Mouse (Mus musculus) ES-E14 (cell line): ENCODE measurements at regions not wholly inside any gene's neighbourhood (a gene's known extent, or its start where the extent isn't known, plus 50 kb on each side); places are given as distances from the start of the nearest gene placed in this dataset.

Experiments
- CHD2 ChIP-seq: IDR thresholded peaks from 2 replicates; pipeline ENCODE4 v1.6.1; 2014; ENCODE audit warnings: mild to moderate bottlenecking, low read depth, low read length, inconsistent platforms
- HCFC1 ChIP-seq: IDR thresholded peaks from 2 replicates; pipeline ENCODE4 v1.6.1; 2012; ENCODE audit warnings: low read length, inconsistent platforms, borderline replicate concordance; ENCODE audit not compliant: insufficient read depth
- MAFK ChIP-seq: IDR thresholded peaks from 2 replicates; pipeline ENCODE4 v1.6.1; 2014; ENCODE audit warnings: mild to moderate bottlenecking, low read depth, low read length, inconsistent platforms; ENCODE audit not compliant: insufficient read depth
- ZC3H11A ChIP-seq: IDR thresholded peaks from 2 replicates; pipeline ENCODE4 v1.6.1; 2012; ENCODE audit warnings: low read depth, mild to moderate bottlenecking, inconsistent platforms, low read length, borderline replicate concordance
- ZNF384 ChIP-seq: IDR thresholded peaks from 2 replicates; pipeline ENCODE4 v1.6.1; 2012; ENCODE audit warnings: low read depth, low read length, inconsistent platforms

DNA sequence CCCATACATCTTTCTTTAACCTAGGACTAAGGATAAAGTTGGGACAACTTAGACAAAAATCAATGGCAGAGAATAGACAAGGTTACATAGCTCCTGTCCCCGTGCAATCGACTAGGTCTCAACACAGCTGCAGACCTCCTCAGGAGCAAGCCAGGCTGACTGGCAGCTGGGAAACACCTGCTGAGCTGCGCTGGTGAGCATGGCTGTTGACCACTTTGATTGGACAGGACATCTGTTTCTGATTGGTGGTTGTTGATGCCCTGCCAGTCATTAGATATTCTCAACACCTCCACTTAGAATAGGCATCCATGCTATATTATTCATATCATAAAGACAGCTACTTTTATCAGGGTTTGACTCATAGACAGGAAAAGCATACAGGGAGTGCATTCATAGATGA is 597.3 kb downstream of the Kcnj2 start:
- TF ChIP-seq ZNF384 (no peak), ZC3H11A (no peak), MAFK (no peak), CHD2 (no peak), HCFC1 (no peak)
